Mouse (Mus musculus): Measurements from ENCODE around the gene Shroom3. TPM values are rescaled to one million over a fixed set of nuclear protein-coding genes. Genes with fewer than 3 reads are reported as not detected.
A peak's percentile ranks its signal among the peaks of the same experiment; 100 is the strongest.

Gene Shroom3
- polyA plus RNA-seq, 1 experiment from 2014 or later: 2.1 TPM

- Histone ChIP-seq H3K36me3 (peaks cover 11% of the 10 kb centered on the region), H3K9ac (no peak overlapping the region)
- WGBS: 88% methylated on average over 10 of the region's 10 CpGs
Measured at GRCm38 (mm10) chr5:92959287-92959686, 276.1 kb downstream of the Shroom3 start.

GRCm38 (mm10) chr5:92959708-92960107 lies 276.5 kb downstream of the Shroom3 start:
- 84% methylated on average over 9 of the region's 9 CpGs for WGBS
- H3K4me2 ChIP-seq: no peak overlapping the region
- H3K4me1 ChIP-seq (replicated peaks): no peaks in the 10 kb centered on the region
- H3K27me3 ChIP-seq: no peaks in the 10 kb centered on the region
- H3K9me3 ChIP-seq: no peaks in the 10 kb centered on the region
- no peak overlapping the region for H3K27ac ChIP-seq
- H3K9ac ChIP-seq: no peak overlapping the region
- H3K36me3 ChIP-seq: peaks cover 14% of the 10 kb centered on the region
- no peak for ATAC-seq (ENCODE audit: low FRiP score)
- H3K4me3 ChIP-seq: no peak overlapping the region

More at GRCm38 (mm10) chr5:92959287-92959686, 276.1 kb downstream of the Shroom3 start:
- no peak overlapping the region for H3K4me2 ChIP-seq
- H3K27ac ChIP-seq: no peak overlapping the region
- no peaks in the 10 kb centered on the region for H3K27me3 ChIP-seq
- no peak overlapping the region for H3K4me3 ChIP-seq
- ATAC-seq (ENCODE audit: low FRiP score): no peak
- H3K4me1 ChIP-seq (replicated peaks): no peaks in the 10 kb centered on the region; the same call in 1 of the 2 replicates
- no peaks in the 10 kb centered on the region for H3K9me3 ChIP-seq

- WGBS: 73% methylated on average over 11 of the region's 11 CpGs
- ATAC-seq (ENCODE audit: low FRiP score): peak; percentile 44; the same call in 1 of the 2 replicates
- Histone ChIP-seq H3K27me3 (no peaks in the 10 kb centered on the region), H3K4me2 (no peak overlapping the region), H3K4me3 (no peak overlapping the region), H3K4me1 (replicated peaks) (no peaks in the 10 kb centered on the region), H3K9me3 (no peaks in the 10 kb centered on the region), H3K36me3 (peaks cover 14% of the 10 kb centered on the region), H3K9ac (peak overlapping the region; percentile 0; the same call in 1 of the 2 replicates), H3K27ac (no peak overlapping the region)
Measured at GRCm38 (mm10) chr5:92961353-92961752, 278.1 kb downstream of the Shroom3 start.

GRCm38 (mm10) chr5:92961770-92962231 lies 278.6 kb downstream of the Shroom3 start:
- no peaks in the 10 kb centered on the region for H3K9me3 ChIP-seq
- no peak overlapping the region for H3K4me2 ChIP-seq
- H3K36me3 ChIP-seq: peaks cover 14% of the 10 kb centered on the region
- no peak for ATAC-seq (ENCODE audit: low FRiP score)
- H3K4me3 ChIP-seq: no peak overlapping the region
- no peaks in the 10 kb centered on the region for H3K27me3 ChIP-seq
- H3K27ac ChIP-seq: no peak overlapping the region
- peak overlapping the region; percentile 0; the same call in 1 of the 2 replicates for H3K9ac ChIP-seq
- 74% methylated on average over 7 of the region's 7 CpGs for WGBS
- H3K4me1 ChIP-seq (replicated peaks): no peaks in the 10 kb centered on the region

GRCm38 (mm10) chr5:92964691-92965090 lies 281.5 kb downstream of the Shroom3 start:
- no peak overlapping the region for H3K4me3 ChIP-seq
- no peaks in the 10 kb centered on the region for H3K4me1 ChIP-seq (replicated peaks)
- ATAC-seq (ENCODE audit: low FRiP score): no peak
- no peaks in the 10 kb centered on the region for H3K27me3 ChIP-seq
- H3K9me3 ChIP-seq: no peaks in the 10 kb centered on the region
- no peak overlapping the region for H3K9ac ChIP-seq
- H3K27ac ChIP-seq: no peak overlapping the region
- no peak overlapping the region for H3K4me2 ChIP-seq
- peaks cover 10% of the 10 kb centered on the region for H3K36me3 ChIP-seq
- WGBS: 89% methylated on average over 13 of the region's 13 CpGs

DNA sequence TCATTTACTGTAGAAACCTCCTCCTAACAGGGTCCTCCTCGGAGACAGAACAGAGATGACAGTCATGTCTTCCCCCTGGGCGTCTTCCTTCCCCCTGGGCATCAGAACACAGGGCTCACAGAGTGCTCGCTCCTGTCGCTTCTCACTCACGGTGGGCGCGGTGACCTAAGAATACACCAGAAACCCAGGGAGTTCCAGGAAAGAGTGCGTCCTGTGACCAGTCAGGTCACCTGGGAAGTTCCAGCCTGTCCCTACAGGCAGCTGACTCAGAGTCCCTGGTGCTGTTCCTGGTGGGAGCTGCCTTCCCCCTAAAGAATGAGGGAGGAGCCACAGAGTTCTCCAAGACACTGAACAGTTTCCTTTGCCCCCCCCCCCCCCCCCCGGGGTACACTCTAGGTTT lies 283.9 kb downstream of the Shroom3 start:
- Histone ChIP-seq H3K4me1 (replicated peaks) (no peaks in the 10 kb centered on the region), H3K36me3 (peaks cover 10% of the 10 kb centered on the region), H3K4me2 (no peak overlapping the region), H3K27me3 (no peaks in the 10 kb centered on the region), H3K27ac (no peak overlapping the region), H3K9me3 (no peaks in the 10 kb centered on the region), H3K4me3 (no peak overlapping the region), H3K9ac (no peak overlapping the region)
- no peak for ATAC-seq (ENCODE audit: low FRiP score)
- 78% methylated on average over 9 of the region's 9 CpGs for WGBS

DNA sequence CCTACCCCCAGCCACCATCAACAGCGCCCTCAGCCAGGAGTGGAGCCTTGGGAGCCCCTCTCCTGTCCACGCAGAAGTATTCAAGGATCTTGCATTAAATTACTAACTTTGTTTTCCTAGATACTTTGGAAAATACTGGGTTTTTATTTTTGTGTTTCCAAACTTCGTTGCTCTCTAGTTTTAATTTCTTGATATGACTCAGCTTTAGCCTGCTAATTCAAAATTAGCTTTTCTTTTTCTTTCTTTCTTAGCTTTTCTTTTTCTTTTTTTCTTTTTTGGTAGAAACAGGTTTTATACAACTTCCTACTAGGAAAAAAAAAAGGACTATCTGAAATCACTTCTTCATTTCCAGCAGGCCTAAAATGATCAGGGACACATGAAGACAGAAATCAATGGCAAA lies 284.7 kb downstream of the Shroom3 start:
- Histone ChIP-seq H3K4me2 (no peak overlapping the region), H3K9me3 (no peaks in the 10 kb centered on the region), H3K36me3 (peaks cover 10% of the 10 kb centered on the region), H3K4me3 (no peak overlapping the region), H3K27me3 (no peaks in the 10 kb centered on the region), H3K9ac (no peak overlapping the region), H3K27ac (no peak overlapping the region), H3K4me1 (replicated peaks) (no peaks in the 10 kb centered on the region)
- no peak for ATAC-seq (ENCODE audit: low FRiP score)
- WGBS: 90% methylated on average over 3 of the region's 3 CpGs

DNA sequence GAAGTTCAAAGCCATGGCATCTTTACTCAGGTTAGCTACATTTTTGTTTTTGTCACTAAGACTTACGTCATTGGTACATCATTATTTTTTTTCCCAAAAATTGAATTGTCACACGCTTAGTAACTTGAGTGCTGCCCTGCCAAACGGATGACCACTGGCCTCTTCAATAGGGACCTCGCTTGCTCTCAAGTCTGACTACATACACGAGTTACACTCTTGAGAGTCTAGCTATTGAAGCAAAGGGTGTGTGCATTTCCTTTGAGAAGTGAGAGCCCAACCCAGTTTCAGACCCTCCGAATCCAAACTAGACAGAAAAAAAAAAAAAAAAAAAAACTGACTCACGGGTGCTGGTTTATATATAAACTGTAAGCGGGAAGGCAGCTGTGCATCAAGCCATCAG lies 286.2 kb downstream of the Shroom3 start:
- Histone ChIP-seq H3K36me3 (peaks cover 4% of the 10 kb centered on the region; the same call in 1 of the 2 replicates), H3K4me3 (no peak overlapping the region), H3K27ac (no peak overlapping the region), H3K9me3 (no peaks in the 10 kb centered on the region), H3K27me3 (no peaks in the 10 kb centered on the region), H3K9ac (no peak overlapping the region), H3K4me2 (no peak overlapping the region), H3K4me1 (replicated peaks) (no peaks in the 10 kb centered on the region)
- ATAC-seq (ENCODE audit: low FRiP score): no peak
- whole genome bisulfite sequencing: 80% methylated on average over 8 of the region's 8 CpGs

- Histone ChIP-seq H3K36me3 (0 out of 2 replicates have a peak, but pooled peaks cover 3% of the 10 kb centered on the region), H3K27ac (no peak overlapping the region), H3K9me3 (no peaks in the 10 kb centered on the region), H3K4me1 (replicated peaks) (no peaks in the 10 kb centered on the region), H3K9ac (no peak overlapping the region), H3K27me3 (no peaks in the 10 kb centered on the region), H3K4me3 (no peak overlapping the region), H3K4me2 (no peak overlapping the region)
- ATAC-seq (ENCODE audit: low FRiP score): no peak
- 76% methylated on average over 2 of the region's 2 CpGs for WGBS
Measured at GRCm38 (mm10) chr5:92969926-92970325, 286.7 kb downstream of the Shroom3 start.

- H3K27me3 ChIP-seq: no peaks in the 10 kb centered on the region
- no peak for ATAC-seq (ENCODE audit: low FRiP score)
- H3K9me3 ChIP-seq: no peaks in the 10 kb centered on the region
- H3K4me3 ChIP-seq: no peak overlapping the region
- no peak overlapping the region for H3K9ac ChIP-seq
- H3K4me1 ChIP-seq (replicated peaks): no peaks in the 10 kb centered on the region
- no peak overlapping the region for H3K4me2 ChIP-seq
- 0 out of 2 replicates have a peak, but pooled peaks cover 3% of the 10 kb centered on the region for H3K36me3 ChIP-seq
- no peak overlapping the region for H3K27ac ChIP-seq
- 38% methylated on average over 7 of the region's 7 CpGs for WGBS
Measured at GRCm38 (mm10) chr5:92970480-92970879, 287.2 kb downstream of the Shroom3 start.

DNA sequence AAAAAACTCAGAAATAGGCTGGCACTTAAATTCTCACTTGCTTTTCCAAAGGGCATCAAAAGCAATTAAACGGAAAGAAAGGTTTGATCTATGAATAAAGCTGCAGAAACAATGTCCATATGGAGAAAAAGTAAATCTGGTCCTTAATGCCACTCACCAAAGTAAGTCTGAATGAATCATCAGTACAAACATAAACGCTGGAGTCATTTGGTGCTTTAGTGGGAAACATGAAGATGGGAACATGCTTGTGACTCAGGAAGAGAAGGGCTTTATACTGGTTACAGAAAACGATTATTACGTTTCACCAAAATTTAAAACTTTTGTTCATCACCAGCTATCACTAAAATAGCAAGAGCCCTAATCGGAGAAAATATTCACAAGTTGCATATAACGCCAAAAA lies 297.2 kb downstream of the Shroom3 start:
- WGBS: 88% methylated on average over 6 of the region's 6 CpGs
- Histone ChIP-seq H3K4me3 (no peak overlapping the region), H3K27ac (no peak overlapping the region), H3K27me3 (no peaks in the 10 kb centered on the region), H3K9ac (no peak overlapping the region), H3K9me3 (no peaks in the 10 kb centered on the region), H3K36me3 (no peaks in the 10 kb centered on the region), H3K4me2 (no peak overlapping the region), H3K4me1 (replicated peaks) (no peaks in the 10 kb centered on the region)
- no peak for ATAC-seq (ENCODE audit: low FRiP score)

- ATAC-seq (ENCODE audit: low FRiP score): no peak
- Histone ChIP-seq H3K27me3 (no peaks in the 10 kb centered on the region), H3K4me1 (replicated peaks) (no peaks in the 10 kb centered on the region), H3K27ac (no peak overlapping the region), H3K4me3 (no peak overlapping the region), H3K9ac (no peak overlapping the region), H3K4me2 (no peak overlapping the region), H3K36me3 (no peaks in the 10 kb centered on the region), H3K9me3 (no peaks in the 10 kb centered on the region)
- 76% methylated on average over 2 of the region's 2 CpGs for WGBS
Measured at GRCm38 (mm10) chr5:92980862-92981261, 297.6 kb downstream of the Shroom3 start.

- Histone ChIP-seq H3K4me2 (no peak overlapping the region), H3K9ac (no peak overlapping the region), H3K9me3 (no peaks in the 10 kb centered on the region), H3K27me3 (no peaks in the 10 kb centered on the region), H3K36me3 (no peaks in the 10 kb centered on the region), H3K27ac (no peak overlapping the region), H3K4me1 (replicated peaks) (no peaks in the 10 kb centered on the region), H3K4me3 (no peak overlapping the region)
- no peak for ATAC-seq (ENCODE audit: low FRiP score)
Measured at GRCm38 (mm10) chr5:92982673-92983072, 299.4 kb downstream of the Shroom3 start.
